Mouse (Mus musculus) right cerebral cortex, postnatal 14 days (tissue): ENCODE data around the gene Slc35f5.
A peak's percentile ranks its signal among the peaks of the same experiment; 100 is the strongest.
"Not testable (repeated sequence)": the region's sequence is repeated elsewhere in the genome, so short reads cannot be mapped to it uniquely, and the experiment has no call there.

Source experiments
- DNase-seq: peaks from one replicate; pipeline ENCODE4 v3.0.0; 2022

Gene Slc35f5

GRCm38 (mm10) chr1:125560259-125561192 lies at the start of gene Slc35f5:
Slc35f5 (plus strand) TSS chr1:125560595.
- DNase-seq: peak; percentile 98

GRCm38 (mm10) chr1:125514706-125515105 lies 45.7 kb upstream of the Slc35f5 start:
- DNase-seq: no peak

- no peak for DNase-seq
These were observed 43.3 kb upstream of the Slc35f5 start for GRCm38 (mm10) chr1:125516910-125517659.

DNA sequence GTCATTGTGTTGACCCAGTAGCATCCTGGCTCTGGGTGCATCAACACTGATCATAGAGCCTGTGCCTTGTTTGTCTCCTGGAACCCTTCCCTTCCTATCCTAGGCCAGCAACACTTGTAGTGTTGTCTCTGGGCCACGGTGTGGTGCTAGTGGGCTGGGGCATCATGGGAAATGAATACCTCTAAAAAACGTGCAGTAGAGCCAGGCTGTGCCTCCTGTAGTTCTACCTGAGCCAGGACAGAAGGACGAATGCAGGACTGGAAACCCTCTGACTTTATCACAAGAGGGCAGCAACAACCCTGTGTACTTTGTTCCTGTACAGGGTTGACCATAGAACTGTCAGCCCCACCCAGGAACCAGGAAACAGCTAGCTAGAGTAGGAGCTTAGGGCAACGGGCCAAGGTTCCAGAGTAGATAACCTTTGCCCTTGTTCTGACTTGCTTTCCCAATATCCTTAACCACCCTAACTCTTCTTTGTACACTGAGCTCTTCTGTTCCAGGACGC lies 41.2 kb upstream of the Slc35f5 start:
- DNase-seq: no peak

DNA sequence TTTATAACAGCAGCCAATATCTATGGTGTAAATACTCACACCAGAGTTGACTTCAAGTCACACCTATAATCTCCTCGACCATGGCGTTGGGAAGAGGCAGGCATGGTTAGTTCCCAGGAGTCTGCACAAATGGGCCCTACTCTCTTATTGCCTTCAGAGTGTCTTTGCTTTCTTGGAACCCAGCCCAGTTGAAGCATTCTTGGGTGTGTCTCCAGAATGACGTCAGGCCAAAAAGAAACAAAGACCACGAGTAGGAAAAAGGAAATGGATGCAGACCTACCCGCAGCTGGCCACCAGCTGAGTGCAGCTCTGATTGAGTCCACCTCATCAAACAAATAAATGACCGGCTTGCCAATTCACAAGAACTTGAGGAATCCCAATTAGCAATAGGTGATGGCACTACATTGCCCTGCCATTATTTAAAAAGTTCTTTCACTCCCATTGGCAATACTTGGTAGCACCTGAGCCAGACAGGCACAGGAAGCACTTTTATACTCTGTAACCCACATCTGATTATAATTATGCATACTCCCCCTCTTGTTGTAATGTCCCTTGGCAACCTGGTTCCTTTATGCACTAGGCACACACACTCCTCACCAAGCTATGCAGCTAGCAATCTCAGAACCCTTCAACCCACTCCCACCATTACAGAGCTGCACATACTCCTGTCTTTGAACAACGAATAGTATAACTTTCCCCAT lies 34.3 kb upstream of the Slc35f5 start:
- DNase-seq: no peak

DNA sequence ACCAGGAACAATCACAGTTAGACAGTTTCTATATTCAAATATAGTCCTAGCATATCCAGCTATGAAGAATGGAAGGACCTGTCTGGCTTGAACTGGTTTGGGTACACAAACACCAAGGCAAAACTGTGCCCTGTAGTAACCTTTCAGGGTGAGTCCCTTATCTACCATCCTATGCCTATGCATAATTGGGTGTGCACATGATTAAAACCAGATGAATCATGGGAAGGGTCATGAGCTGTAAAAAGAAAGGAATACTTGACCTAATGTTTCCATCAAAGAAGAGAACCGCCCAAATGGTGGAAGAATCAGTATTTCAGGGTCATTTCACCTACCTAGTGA lies 33.8 kb upstream of the Slc35f5 start:
- no peak for DNase-seq

DNA sequence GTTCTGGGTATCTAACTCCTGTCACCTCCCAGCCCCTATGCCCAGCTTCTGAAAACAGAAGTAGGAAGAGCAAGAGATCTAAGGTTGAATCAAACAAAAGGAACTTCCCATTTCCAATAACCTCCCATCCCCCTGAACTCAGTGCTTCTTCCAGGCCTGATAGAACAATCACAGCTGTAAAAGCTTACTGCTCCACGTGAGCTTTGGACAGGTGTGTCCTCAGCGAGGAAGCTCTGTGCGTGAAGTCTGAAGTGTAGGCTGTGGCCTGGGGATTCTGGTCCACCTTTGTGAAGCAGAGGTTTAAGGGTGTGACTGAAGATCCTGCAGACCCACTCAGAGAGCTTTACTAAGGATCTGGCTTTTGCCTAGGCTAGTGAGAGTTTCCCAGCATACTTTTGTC lies 33.0 kb upstream of the Slc35f5 start:
- DNase-seq: no peak

DNA sequence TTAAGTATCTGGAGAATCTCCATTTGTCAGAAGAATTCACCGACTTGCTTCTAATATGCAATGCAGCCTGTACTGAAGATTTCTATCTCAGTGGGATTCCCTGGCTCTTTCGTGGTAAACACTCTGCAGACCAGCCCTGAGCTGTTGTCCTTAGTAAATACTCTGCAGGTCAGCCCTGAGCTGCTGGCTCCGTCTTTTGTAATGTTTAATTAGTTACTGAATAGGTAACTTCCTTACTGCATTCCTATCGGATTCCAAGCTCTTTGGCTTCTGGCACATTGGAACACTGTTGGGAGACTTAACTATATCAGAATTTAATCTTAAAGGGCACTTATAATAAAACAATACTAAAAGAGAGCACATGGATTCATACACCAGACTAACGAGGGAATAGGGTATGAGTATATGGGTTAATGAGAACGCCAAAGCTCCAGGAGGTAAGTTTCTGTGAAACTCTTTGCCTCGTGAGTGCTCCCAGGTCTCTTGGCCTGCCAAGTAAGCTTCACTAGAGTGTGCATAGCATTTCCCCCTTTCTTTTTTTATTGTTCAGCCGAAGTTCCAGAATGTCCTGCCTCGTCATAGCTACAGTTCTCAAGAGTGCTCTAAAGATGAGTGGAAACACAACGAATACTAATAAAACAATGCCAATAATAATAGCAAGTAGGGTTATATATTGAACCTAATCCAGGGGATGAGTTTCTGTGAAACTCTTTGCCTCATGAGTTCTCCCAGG lies 27.0 kb upstream of the Slc35f5 start:
- not testable (repeated sequence) for DNase-seq

- DNase-seq: no peak
These were observed 23.3 kb upstream of the Slc35f5 start for GRCm38 (mm10) chr1:125537131-125537530.

- DNase-seq: no peak
These were observed 22.6 kb upstream of the Slc35f5 start for GRCm38 (mm10) chr1:125537776-125538175.

DNA sequence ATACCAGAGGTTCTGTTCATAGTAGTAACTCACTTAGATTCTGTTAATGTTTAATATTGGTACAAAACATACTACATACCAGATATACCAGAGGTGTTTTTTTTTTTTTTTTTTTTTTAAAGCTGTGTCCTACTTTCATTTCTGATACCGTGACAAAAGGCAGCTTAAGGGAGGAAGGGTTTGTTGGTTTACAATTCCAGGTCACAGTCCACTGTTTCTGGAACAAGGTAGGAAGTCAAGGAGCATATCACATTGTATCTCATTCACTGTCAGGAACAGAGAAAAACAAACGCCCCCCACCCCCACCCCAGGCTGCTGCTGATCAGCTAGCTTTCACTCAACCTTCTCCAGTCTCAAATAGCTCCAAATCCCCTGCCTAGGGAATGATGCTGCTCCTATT lies 21.1 kb upstream of the Slc35f5 start:
- DNase-seq: no peak

- no peak for DNase-seq
These were observed 18.1 kb upstream of the Slc35f5 start for GRCm38 (mm10) chr1:125542008-125542999.

GRCm38 (mm10) chr1:125549872-125550271 lies 10.5 kb upstream of the Slc35f5 start:
- DNase-seq: no peak

DNA sequence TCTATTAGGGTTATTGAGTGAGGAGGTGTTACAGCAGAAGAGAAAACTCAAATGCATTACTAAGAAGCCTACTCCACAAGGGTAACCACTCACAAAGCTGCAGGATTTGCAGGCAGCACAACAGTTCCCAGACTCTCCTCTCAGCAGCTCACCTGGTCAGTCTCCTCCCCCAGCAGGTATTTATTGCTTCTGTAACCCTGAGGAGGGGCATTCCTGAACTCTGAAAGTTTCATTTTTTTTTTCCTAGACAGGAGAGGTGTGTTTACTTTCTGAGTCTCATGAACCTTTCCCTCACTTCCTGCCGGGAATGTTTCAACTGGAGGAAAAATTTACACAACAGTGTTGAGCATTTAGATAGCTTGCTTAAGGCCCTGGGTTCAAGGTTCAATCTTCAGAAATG lies 10.0 kb upstream of the Slc35f5 start:
- DNase-seq: no peak

DNA sequence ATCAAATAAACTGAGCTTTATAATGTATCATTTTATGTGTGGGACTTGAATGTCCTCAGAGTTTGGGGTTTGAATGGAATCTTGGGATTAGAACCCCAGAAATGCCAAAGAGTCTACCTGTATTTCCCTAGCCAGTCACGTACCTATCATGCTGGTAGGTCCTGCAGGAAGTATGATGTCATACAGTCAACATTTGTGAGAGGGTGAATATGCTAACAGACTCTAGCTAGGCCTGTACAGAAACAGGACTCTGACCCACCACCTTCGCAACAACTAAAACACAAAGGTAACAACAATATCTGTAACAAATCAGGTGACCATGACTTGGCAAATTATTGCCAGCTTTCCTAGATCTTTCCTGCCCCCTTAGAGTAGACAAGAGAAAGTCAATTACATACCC lies 8.8 kb upstream of the Slc35f5 start:
- no peak for DNase-seq

DNA sequence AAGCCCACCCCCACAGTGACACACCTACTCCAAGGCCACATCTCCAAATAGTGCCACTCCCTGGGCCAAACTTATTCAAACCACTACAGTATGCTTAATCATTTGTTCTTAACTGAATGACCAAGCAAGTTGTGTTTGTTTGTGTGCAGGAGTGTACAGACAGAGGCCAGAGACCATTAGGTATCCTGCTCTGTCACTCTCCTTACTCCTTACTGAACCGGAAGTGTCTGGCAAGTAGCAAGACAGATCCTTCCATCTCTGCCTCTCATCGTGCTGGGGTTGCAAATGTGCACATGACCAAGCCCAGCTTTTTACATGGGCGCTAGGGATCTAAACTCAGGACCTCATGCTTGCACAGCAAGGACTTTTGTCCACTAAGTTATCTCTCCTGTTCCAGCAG lies 1.1 kb upstream of the Slc35f5 start:
- DNase-seq: no peak

DNA sequence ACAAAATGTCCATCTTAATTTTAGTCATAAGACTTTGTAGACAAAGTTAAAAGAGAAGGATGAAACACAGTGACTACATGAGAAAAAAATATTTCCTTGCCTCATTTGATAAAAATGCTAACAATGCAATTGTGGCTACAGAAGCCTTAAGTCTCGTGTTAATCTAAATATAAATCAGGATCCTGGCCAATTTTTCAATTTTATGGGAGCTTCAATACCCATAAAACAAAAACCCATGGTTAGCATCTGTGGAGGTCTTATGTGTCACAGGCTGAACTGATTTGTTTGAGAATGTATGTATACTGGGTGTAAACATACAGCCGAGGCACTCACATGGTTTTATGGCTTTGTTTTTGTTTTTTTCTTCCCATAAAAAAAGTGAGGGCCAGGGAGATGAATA lies 674 bp upstream of the Slc35f5 start:
- DNase-seq: no peak

DNA sequence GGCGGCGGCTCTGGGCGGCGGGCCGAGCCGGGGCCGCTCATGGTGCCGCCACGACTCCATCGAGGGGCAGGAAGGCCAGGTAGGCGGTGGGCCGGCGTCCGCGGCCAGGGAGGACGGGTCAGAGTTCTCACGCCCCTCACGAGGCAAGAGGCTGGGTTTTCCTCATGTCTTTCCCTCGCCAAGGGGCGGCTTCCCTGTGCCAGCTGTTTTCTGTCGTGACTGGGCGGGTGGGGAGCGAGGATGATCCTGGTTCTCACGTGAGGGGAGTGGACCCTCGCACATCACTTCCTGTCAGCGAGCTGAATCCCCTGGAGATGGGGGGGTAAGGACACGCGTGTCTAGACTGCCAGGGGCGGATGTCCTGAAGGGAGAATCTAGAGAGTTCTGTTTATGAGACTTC lies 811 bp downstream of the Slc35f5 start:
- DNase-seq: peak; percentile 61

- DNase-seq: no peak
These were observed 1.4 kb downstream of the Slc35f5 start for GRCm38 (mm10) chr1:125561841-125562240.

DNA sequence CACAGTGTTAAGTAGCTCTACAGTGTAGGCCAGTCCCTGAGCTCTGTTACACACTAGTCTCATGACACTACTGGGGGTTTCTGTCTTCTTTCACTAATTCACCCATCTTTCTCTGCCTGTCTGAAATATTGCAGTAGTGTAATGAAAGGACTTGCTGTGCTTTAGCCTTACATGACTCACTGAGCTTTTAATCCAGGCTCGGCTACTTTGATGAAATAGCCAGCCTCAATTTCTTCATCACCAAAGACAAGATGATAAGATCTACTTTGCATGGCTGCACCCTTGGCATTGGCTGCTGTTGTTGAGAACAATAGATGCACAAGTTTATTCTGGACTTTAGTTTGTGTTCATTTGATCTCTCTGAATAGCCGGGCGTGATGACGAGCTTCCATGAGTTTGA lies 7.7 kb downstream of the Slc35f5 start:
- DNase-seq: no peak

DNA sequence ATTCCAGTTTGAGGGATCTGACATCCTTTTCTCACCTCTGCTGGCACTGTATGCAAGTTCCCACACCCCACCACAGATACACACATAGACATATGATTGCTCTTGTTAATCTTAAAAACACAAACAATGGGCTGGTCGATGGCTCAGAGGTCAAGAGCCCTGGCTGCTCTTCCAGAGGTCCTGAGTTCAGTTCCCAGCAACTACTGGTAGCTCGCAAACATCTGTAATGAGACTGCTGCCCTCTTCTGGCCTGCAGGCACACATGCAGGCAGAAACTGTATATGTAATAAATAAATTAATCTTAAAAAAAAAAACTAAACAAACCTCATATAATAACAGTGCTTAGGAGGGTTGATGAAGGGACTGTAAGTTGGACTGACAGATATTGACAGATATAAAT lies 13.8 kb downstream of the Slc35f5 start:
- DNase-seq: no peak
